ENCODE assay signal across 7 mouse cellular contexts in the genomic region with DNA sequence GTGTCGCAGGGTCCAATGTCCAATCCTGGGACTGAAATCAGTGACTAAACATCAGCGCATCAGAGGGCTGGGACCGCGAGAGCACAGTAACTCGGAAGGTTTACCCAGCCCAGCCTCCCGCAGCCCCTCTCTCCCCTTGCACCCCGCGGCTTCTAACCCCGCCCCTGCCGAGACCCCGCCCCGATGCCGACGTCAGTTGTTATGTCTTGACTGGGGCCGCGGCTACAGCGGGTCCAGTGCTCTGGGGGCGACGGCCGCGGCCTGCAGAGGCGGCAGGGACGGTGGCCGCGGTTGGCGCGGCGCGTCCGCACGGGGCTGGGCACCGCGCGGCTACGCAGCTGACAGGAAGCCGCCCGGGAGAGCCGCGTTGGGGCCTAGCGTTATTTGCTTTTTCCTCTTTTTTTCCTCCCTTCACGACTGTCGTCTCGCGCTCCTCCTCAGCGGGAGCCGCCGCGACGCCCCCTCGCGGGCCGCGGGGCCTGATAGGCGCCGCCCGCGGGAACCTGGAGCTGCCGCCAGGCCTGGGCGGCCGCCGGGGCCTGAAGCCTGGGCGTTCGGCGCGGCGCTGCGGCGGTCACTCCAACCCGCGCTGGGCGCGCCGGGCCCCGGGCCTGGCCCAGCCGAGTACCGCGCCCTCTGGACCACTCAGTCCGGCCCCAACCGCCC. TPM values are rescaled to one million over a fixed set of nuclear protein-coding genes. Genes with fewer than 3 reads are reported as not detected.
A peak's percentile ranks its signal among the peaks of the same experiment; 100 is the strongest.
DNase-seq lines count a peak whose midpoint lies in the region; ATAC-seq lines count a peak whose summit lies in the region.

TSS of gene Rnf103 (plus strand) at position 220 of the 666 bp plus-strand sequence.

- H3K4me3 ChIP-seq in intestine, embryonic 16.5 days (ENCODE audit: low read length): peak within 1 kb of the TSS; percentile 98
- peak within 1 kb of the TSS; percentile 87 for H3K4me3 ChIP-seq in midbrain, embryonic 11.5 days (ENCODE audit: low read depth, low read length)

- H3K4me1 ChIP-seq in intestine, embryonic 16.5 days (ENCODE audit: control insufficient read depth, insufficient read depth, low read length): peaks cover 2% of the 10 kb centered on the region; the same call in 1 of the 2 replicates
- peaks cover 3% of the 10 kb centered on the region; the same call in 1 of the 2 replicates for H3K4me1 ChIP-seq in midbrain, embryonic 11.5 days (ENCODE audit: control insufficient read depth, insufficient read depth, low read length)

- peak; percentile 97 for DNase-seq in adrenal gland, adult 2 months
- peak; percentile 90 for DNase-seq in embryo, embryonic 11.5 days (ENCODE audit: low read depth, low spot score)
- DNase-seq in gastrocnemius, postnatal 4 days (ENCODE audit: low spot score in 2 of 2): peak; percentile 91 to 95
- DNase-seq in left cerebral cortex, postnatal 36 days (ENCODE audit: low spot score in 2 of 2): peak; percentile 87 to 88
- peak; percentile 100 for DNase-seq in midbrain, embryonic 11.5 days (ENCODE audit: low spot score, missing footprints)
- DNase-seq in skeletal muscle tissue, adult 2 months (ENCODE audit: low read depth, low spot score): peak; percentile 82

- ATAC-seq in intestine, embryonic 16.5 days: peak; percentile 95
- peak; percentile 98 for ATAC-seq in midbrain, embryonic 11.5 days (ENCODE audit: low FRiP score)

- H3K4me2 ChIP-seq in intestine, embryonic 16.5 days (ENCODE audit: low read depth, low read length): peak within 1 kb of the TSS; percentile 66
- peak within 1 kb of the TSS; percentile 67 for H3K4me2 ChIP-seq in midbrain, embryonic 11.5 days

- intact Hi-C loops in left cerebral cortex, postnatal 36 days (cut with DNase I): loop anchor here (1.0 to 5.0 kb wide), 3 partner anchors 48 to 138 kb away; partner anchors contain the start of genes Chmp3, Kdm3a and Rmnd5a

- no peaks in the 10 kb centered on the region for H3K36me3 ChIP-seq in intestine, embryonic 16.5 days (ENCODE audit: control insufficient read depth, insufficient read depth, low read length)
- no peaks in the 10 kb centered on the region for H3K36me3 ChIP-seq in midbrain, embryonic 11.5 days (ENCODE audit: control insufficient read depth, insufficient read depth, low read length)

- peak within 1 kb of the TSS; percentile 100 for H3K9ac ChIP-seq in intestine, embryonic 16.5 days (ENCODE audit: low read depth, low read length)
- peak within 1 kb of the TSS; percentile 98 for H3K9ac ChIP-seq in midbrain, embryonic 11.5 days (ENCODE audit: low read length)

- peak within 1 kb of the TSS; percentile 99 for H3K27ac ChIP-seq in intestine, embryonic 16.5 days (ENCODE audit: low read length)
- peak within 1 kb of the TSS; percentile 96 for H3K27ac ChIP-seq in midbrain, embryonic 11.5 days (ENCODE audit: low read depth, low read length)

- H3K9me3 ChIP-seq in intestine, embryonic 16.5 days (ENCODE audit: control insufficient read depth, low read length): no peaks in the 10 kb centered on the region
- H3K9me3 ChIP-seq in midbrain, embryonic 11.5 days (ENCODE audit: control insufficient read depth, low read length): no peaks in the 10 kb centered on the region

- WGBS in intestine, embryonic 16.5 days: under 1% methylated on average over 74 of the region's 79 CpGs
- under 1% methylated on average over 75 of the region's 79 CpGs for WGBS in midbrain, embryonic 11.5 days

- no peaks in the 10 kb centered on the region for H3K27me3 ChIP-seq in intestine, embryonic 16.5 days (replicated peaks; ENCODE audit: control insufficient read depth, insufficient read depth, low read length)
- no peaks in the 10 kb centered on the region for H3K27me3 ChIP-seq in midbrain, embryonic 11.5 days (ENCODE audit: control insufficient read depth, insufficient read depth, low read length)

RNA-seq across cellular contexts. Expression of gene Rnf103, which starts in this region (rescaled TPM):
- 10 to 100 TPM; 28.5 to 40.3 TPM for total RNA-seq in adrenal gland, adult 2 months (2021)
- 37.8 and 49.3 TPM in 2 replicates for polyA plus RNA-seq in adrenal gland, adult 2 months (2012; rRNA removed)
- 10 to 100 TPM; 26.4 to 28.3 TPM for total RNA-seq in gastrocnemius, postnatal 4 days (2021)
- 8.5 and 18.2 TPM in 2 replicates for polyA plus RNA-seq in intestine, embryonic 16.5 days (2015; fragmentation: Nextera tagmentation; extraction: Ambion mirVana)
- 10 to 100 TPM; 51.0 to 51.4 TPM for total RNA-seq in left cerebral cortex, postnatal 36 days (2021)
- 16.4 and 19.3 TPM in 2 replicates for polyA plus RNA-seq in midbrain, embryonic 11.5 days (2014; fragmentation: Nextera tagmentation; extraction: Ambion mirVana)

Comparison
In these comparisons a context has a peak if more than half of its experiments do, and no peak if none do; other contexts are left out.
1. Peak in every context shown above with its lines: DNase-seq, ATAC-seq, H3K4me3 ChIP-seq and H3K27ac ChIP-seq.